Comparison of ENCODE assay signal across 10 mouse cellular contexts in genomic region chr7:100279803-100280202, GRCm38 (mm10). TPM values are rescaled to one million over a fixed set of nuclear protein-coding genes. Genes with fewer than 3 reads are reported as not detected.
A peak's percentile ranks its signal among the peaks of the same experiment; 100 is the strongest.
DNase-seq lines count a peak whose midpoint lies in the region; ATAC-seq and TF ChIP-seq lines count a peak whose summit lies in the region.
"Had no signal": no experiment of that assay in that cellular context is flagged by ENCODE, and none has a peak within 500 bp of the region (broad histone marks: within the 10 kb centered on the region; RNA-seq: fewer than 3 reads in every experiment).

No protein-coding gene starts in this region.

- DNase-seq in kidney, adult 2 months = peak; percentile 44
- no peak for DNase-seq in kidney, adult 11 months
- DNase-seq in A20 (ENCODE audit: low read depth, low spot score) = peak; percentile 58
- peak; percentile 10 to 18 for DNase-seq in cerebellum, postnatal 36 days
- peak; percentile 41 to 50 for DNase-seq in kidney, postnatal 36 days
- peak; percentile 44 for DNase-seq in retina, postnatal 7 days (ENCODE audit: low read depth, low spot score)

- no peak overlapping the region for H3K27ac ChIP-seq in kidney, adult 2 months (ENCODE audit: insufficient read depth, low read depth, low read length)
- no peak overlapping the region for H3K27ac ChIP-seq in intestine, embryonic 16.5 days (ENCODE audit: low read length)
- H3K27ac ChIP-seq: lung, embryonic 15.5 days; stomach, embryonic 15.5 days had no signal

- H3K36me3 ChIP-seq in kidney, adult 2 months (ENCODE audit: control insufficient read depth, insufficient read depth, low read length) = no peaks in the 10 kb centered on the region
- H3K36me3 ChIP-seq in E14TG2a.4 (ENCODE audit: insufficient read depth, low read length) = no peaks in the 10 kb centered on the region
- no peaks in the 10 kb centered on the region for H3K36me3 ChIP-seq in intestine, embryonic 16.5 days (ENCODE audit: control insufficient read depth, insufficient read depth, low read length)
- H3K36me3 ChIP-seq: lung, embryonic 15.5 days; stomach, embryonic 15.5 days had no signal

- H3K9me3 ChIP-seq in E14TG2a.4 (ENCODE audit: low read length) = no peaks in the 10 kb centered on the region
- no peaks in the 10 kb centered on the region for H3K9me3 ChIP-seq in intestine, embryonic 16.5 days (ENCODE audit: control insufficient read depth, low read length)
- H3K9me3 ChIP-seq: lung, embryonic 15.5 days; stomach, embryonic 15.5 days had no signal

- 2% methylated on average over 1 of the region's 1 CpGs for WGBS in kidney, adult 2 months
- 2% methylated on average over 1 of the region's 1 CpGs for WGBS in intestine, embryonic 16.5 days

- no peaks in the 10 kb centered on the region for H3K4me1 ChIP-seq in kidney, adult 2 months (ENCODE audit: control insufficient read depth, insufficient read depth, low read length)
- 0 out of 2 replicates have a peak, but pooled peaks cover under 1% of the 10 kb centered on the region for H3K4me1 ChIP-seq in E14TG2a.4 (replicated peaks; ENCODE audit: low read depth, low read length)
- H3K4me1 ChIP-seq in intestine, embryonic 16.5 days (ENCODE audit: control insufficient read depth, insufficient read depth, low read length) = no peaks in the 10 kb centered on the region
- H3K4me1 ChIP-seq: stomach, embryonic 15.5 days had no signal

- H3K9ac ChIP-seq in intestine, embryonic 16.5 days (ENCODE audit: low read depth, low read length) = no peak overlapping the region
- H3K9ac ChIP-seq: lung, embryonic 15.5 days; stomach, embryonic 15.5 days had no signal

- no peak overlapping the region for H3K4me3 ChIP-seq in kidney, adult 2 months (ENCODE audit: insufficient read depth, low read depth, low read length)
- no peak overlapping the region for H3K4me3 ChIP-seq in E14TG2a.4 (replicated peaks; ENCODE audit: low read length)
- no peak overlapping the region for H3K4me3 ChIP-seq in intestine, embryonic 16.5 days (ENCODE audit: low read length)
- H3K4me3 ChIP-seq: lung, embryonic 15.5 days; stomach, embryonic 15.5 days had no signal

- H3K27me3 ChIP-seq in kidney, adult 2 months (replicated peaks; ENCODE audit: control insufficient read depth, insufficient read depth, low read length) = no peaks in the 10 kb centered on the region
- H3K27me3 ChIP-seq in E14TG2a.4 (ENCODE audit: insufficient read depth, low read length) = peaks cover 15% of the 10 kb centered on the region
- H3K27me3 ChIP-seq in intestine, embryonic 16.5 days (replicated peaks; ENCODE audit: control insufficient read depth, insufficient read depth, low read length) = 0 out of 2 replicates have a peak, but pooled peaks cover 3% of the 10 kb centered on the region
- H3K27me3 ChIP-seq: lung, embryonic 15.5 days; stomach, embryonic 15.5 days had no signal

- peak; percentile 37; the same call in 1 of the 2 replicates for TF ChIP-seq CTCF in kidney, adult 2 months (conservative IDR thresholded peaks at IDR 0.05; ENCODE audit: insufficient read depth, insufficient read length, low read depth, low read length)
- TF ChIP-seq CTCF in E14TG2a.4 (conservative IDR thresholded peaks at IDR 0.05; ENCODE audit: low read length) = peak; percentile 92

- no peak for TF ChIP-seq POLR2A in kidney, adult 2 months (IDR thresholded peaks at IDR 0.05; ENCODE audit: low read depth, low read length)

- no peak for ATAC-seq in intestine, embryonic 16.5 days

- no peak overlapping the region for H3K4me2 ChIP-seq in intestine, embryonic 16.5 days (ENCODE audit: low read depth, low read length)
- H3K4me2 ChIP-seq: lung, embryonic 15.5 days; stomach, embryonic 15.5 days had no signal

RNA-seq across cellular contexts. Expression of gene P4ha3, which starts 5.5 kb away (rescaled TPM):
- polyA plus RNA-seq in kidney, adult 2 months (2012; rRNA removed) = 0.19 and 0.22 TPM in 2 replicates
- polyA plus RNA-seq in intestine, embryonic 16.5 days (2015; fragmentation: Nextera tagmentation; extraction: Ambion mirVana) = 3.6 and 3.7 TPM in 2 replicates

RNA-seq across cellular contexts. Expression of gene Pgm2l1, which starts 52.6 kb away (rescaled TPM):
- polyA plus RNA-seq in kidney, adult 2 months (2012; rRNA removed) = 1.5 TPM in 2 replicates
- polyA plus RNA-seq in intestine, embryonic 16.5 days (2015; fragmentation: Nextera tagmentation; extraction: Ambion mirVana) = 1.7 and 2.0 TPM in 2 replicates
